Mouse (Mus musculus) urinary bladder, postnatal 0 days (tissue): Measurements from ENCODE around the gene Pwwp2b. TPM values are rescaled to one million over a fixed set of nuclear protein-coding genes. Genes with fewer than 3 reads are reported as not detected.

ENCODE experiments used
- polyA plus RNA-seq: library from polyadenylated mRNA; unstranded; fragments of >200 nt; fragmentation: Nextera tagmentation; extraction: Ambion mirVana; gene quantifications from 2 replicates; pipeline ENCODE4 v1.2.1, GENCODE M21; 2015

The Pwwp2b gene
- 27.0 and 28.4 TPM in 2 replicates for polyA plus RNA-seq

DNA sequence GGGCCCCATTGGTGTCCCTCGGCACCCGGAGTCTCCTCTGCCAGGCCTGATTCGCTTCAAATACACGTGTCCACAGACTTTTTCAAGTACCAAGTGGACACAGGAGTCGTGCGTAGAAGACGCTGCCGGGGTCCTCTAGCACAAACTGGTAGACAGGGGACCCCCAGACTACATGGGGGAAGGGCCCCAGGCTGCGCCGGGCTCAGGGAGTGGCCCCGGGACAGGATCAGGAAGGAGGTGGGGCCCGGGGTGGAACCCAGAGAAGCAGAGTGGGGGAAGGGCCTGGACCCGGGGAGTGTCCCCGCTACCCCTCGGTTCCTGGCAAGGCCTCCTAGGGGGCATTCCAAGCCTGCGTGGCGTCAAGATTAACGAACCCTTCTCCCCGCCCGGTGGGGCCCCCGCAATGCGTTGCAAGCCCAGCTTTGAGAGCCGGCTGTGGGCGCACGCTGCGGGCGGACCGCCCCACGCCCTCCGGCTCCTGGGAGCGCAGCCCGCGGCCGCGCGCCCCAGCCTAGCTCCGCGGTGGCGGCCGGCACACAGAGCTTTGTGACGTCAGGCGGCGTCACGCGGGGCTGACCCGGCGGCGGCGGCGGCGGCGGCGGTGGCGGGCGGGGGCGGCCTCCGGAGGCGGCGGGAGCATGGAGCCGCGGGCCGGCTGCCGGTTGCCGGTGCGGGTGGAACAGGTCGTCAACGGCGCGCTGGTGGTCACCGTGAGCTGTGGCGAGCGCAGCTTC lies at the start of gene Pwwp2b:
Pwwp2b (plus strand) TSS at position 602 of the 734 bp plus-strand sequence.

GRCm38 (mm10) chr7:139212754-139213745 lies 35.2 kb upstream of the Pwwp2b start, which contains the start of the genes Lrrc27 and Stk32c:
Gene Lrrc27, plus strand, starts transcription at chr7:139212988.
Gene Stk32c, minus strand, starts transcription at chr7:139213307.

Other genes with a start within 250 kb of the Pwwp2b start
- 2.7 and 2.9 TPM in 2 replicates for gene Dpysl4, start 162.5 kb upstream of the Pwwp2b start, polyA plus RNA-seq
- 21.8 and 23.9 TPM in 2 replicates for gene Lrrc27, start 35.5 kb upstream of the Pwwp2b start, polyA plus RNA-seq
- gene Stk32c, start 35.2 kb upstream of the Pwwp2b start, polyA plus RNA-seq, result 0.22 and 0.33 TPM in 2 replicates
- gene Inpp5a, start 140.6 kb downstream of the Pwwp2b start, polyA plus RNA-seq, result 65.5 and 72.0 TPM in 2 replicates